Mouse (Mus musculus): ENCODE results near the gene Taf1a.
"Not testable (repeated sequence)": the region's sequence is repeated elsewhere in the genome, so short reads cannot be mapped to it uniquely, and the experiment has no call there.

The Taf1a gene

DNA sequence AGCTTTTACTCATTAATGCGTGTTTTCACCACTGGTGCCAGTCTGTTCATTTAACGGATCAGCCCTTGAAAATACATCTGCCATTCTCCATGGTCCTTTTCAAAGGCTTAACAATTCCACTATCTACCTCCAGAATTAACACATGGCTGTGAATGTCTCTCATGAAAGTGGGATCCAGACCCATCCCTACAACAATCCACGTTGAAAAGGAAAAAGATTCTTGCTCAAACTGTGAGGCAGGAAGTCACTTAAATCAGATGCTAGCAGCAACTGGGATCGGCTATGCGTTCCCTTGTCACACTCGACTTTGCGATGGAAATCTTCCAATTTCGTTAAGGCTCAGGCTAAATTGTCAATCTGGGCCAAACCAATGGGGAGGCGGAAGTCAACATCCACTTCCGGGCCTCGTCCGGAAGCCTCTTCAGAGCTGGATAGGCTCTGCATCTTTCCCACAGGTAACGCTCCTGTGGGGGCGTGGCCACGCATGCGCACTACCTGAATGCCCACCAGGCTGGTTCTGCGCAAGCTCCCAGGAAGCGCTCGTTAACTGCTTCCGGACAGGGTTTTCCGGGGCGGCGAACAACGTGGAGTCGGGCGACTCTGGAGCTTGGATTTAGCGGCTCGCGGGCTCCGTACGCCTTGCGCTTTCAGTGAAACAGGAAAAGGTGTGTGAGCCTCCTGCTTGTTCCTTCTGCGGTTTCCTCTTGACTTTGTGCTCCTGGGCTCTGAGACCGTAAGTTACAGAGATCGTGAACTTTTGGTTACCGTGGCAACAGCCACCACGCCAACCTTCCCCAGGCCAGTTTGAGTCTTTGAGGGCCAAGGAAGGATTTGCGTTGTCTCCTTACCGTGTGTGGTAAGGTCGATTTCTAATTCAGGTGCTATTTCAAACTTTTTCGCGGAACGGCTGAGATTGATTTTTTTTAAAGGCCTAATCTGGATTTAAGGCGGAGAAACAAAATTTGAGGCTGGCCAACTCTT lies at the start of gene Taf1a:
TSS of gene Taf1a (plus strand) at position 556 of the 981 bp plus-strand sequence.
- peak; percentile 61 to 90 for DNase-seq (ENCODE audit: low spot score in 2 of 2)

DNA sequence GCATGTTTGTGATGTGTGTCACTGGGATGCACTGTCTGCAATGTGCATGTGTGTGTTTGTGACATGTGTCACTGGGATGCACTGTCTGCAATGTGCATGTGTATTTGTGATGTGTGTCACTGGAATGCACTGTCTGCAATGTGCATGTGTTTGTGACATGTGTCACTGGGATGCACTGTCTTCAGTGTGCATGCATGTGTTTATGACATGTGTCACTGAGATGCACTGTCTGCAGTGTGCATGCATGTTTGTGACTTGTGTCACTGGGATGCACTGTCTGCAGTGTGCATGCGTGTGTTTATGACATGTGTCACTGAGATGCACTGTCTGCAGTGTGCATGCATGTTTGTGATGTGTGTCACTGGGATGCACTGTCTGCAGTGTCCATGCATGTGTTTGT lies 45.9 kb upstream of the Taf1a start:
- DNase-seq (ENCODE audit: low spot score in 2 of 2): not testable (repeated sequence)

DNA sequence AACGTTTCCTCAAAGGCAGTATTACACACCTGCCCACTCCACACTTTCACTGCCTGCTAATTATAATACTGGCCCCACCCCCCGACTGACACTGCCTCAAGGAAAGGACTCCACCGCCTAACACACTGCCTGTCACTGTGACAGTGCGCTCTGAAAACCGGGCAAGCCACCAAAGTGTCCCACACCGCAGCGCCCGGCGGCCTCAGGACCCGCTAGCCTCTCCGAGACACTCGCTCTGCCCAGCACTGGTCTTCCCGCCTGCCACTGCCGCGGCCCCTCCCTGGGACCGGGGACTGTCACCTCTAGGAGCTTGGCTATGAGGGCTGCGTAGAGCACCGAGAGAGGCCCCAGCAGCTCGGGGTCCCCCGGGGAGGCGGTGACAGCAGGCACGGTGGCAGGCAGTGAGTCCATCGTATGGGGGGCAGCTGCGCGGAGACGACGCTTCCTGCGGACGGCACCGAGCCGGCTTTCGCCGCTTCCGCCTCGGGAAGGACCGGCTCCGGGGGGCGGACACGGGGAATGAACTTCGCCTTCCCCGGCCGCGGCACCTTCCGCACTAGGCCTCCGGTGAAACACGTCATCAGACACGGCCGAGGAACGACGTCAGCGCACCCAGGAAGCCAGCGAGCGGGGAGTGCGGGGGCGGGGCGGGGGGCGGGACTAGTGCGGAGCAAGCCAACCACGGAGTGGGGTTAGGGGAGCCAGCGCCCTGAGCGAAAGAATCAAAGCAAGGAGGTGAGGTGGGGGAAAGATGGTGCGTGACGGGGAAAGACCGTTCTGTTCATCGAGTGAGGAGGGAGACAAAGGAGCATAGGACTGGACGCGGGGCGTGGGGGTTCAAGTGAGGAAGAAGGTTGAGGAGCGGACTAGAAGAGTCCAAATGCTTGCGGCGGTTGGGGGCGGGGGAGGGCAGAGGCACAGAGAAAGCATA lies 43.6 kb upstream of the Taf1a start:
- peak; percentile 87 to 93 for DNase-seq (ENCODE audit: low spot score in 2 of 2)

DNA sequence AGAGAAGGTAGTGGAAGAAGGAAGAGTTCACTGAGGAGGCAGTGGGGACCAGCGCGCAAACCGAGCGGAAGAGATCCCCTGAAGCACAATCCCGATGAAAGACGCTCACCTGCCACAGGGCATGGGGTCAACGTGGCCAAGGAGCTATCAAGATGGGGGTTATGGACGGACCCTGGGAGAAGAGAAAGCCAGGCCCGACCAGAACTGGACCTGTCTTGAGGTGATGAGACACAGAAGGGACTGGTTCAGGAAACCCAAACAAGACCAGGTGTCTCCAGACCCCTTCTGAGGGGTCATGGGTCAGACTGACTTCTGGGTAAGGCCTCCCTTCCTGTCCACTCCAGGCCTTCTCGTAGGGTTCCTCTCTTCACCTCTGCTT lies 43.0 kb upstream of the Taf1a start:
- DNase-seq (ENCODE audit: low spot score in 2 of 2): no peak

DNA sequence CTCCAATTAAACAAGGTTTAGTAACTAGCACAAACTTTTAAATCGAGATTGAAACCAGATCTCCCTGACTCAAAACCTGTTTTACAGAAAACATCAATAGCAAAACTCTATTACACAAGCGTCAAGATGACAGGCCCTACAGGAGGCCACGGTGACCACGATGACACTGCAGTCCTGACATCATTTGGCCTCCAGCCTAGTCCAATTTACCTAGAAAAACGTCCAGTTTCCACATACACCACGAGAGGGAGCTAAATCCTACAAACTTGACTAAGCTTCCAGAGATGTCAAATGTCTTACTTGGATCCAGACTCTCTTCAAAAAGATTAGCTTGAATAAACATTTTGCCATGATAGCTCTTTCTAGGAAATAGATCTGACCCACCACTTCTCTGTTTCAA lies 38.9 kb upstream of the Taf1a start:
- DNase-seq (ENCODE audit: low spot score in 2 of 2): peak in 1 of 2 experiments; percentile 70

DNA sequence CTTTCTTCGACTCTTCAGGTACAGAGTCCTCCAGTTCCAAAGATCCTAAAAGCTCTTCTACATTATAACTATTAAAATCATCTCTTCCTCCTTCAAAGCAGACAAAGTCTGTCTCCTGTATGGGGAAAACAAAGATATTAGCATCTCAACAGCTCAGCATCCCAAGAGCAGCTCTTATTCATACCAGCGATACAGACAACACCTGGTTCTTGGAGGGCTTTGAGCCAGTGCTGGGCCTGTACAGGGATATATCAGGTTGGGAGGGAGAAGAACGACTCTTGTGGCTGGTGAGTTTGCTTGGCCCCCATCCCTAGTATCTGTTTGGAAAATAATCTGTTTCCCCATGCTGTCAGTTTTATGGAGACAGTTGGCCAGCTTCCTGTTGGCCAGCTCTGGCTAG lies 29.9 kb upstream of the Taf1a start:
- DNase-seq (ENCODE audit: low spot score in 2 of 2): no peak

DNA sequence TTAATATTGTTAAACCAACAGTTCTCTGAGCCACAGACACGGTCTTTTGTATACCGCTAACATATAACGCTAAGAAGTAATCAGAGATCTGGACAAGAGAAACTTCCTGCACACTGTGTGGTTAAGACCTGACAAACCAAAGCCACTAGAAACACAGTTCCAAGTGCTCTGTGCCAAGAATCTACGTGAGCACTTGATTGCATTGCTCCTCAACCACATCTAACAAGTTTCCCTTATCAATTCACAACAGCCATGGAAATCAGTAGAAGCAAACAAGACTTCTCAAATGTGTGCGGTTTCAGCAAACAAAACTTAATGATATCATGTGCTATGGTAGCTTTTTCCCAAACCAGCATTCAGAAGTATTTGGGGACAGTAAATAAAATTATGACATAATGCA lies 26.5 kb upstream of the Taf1a start:
- no peak for DNase-seq (ENCODE audit: low spot score in 2 of 2)

DNA sequence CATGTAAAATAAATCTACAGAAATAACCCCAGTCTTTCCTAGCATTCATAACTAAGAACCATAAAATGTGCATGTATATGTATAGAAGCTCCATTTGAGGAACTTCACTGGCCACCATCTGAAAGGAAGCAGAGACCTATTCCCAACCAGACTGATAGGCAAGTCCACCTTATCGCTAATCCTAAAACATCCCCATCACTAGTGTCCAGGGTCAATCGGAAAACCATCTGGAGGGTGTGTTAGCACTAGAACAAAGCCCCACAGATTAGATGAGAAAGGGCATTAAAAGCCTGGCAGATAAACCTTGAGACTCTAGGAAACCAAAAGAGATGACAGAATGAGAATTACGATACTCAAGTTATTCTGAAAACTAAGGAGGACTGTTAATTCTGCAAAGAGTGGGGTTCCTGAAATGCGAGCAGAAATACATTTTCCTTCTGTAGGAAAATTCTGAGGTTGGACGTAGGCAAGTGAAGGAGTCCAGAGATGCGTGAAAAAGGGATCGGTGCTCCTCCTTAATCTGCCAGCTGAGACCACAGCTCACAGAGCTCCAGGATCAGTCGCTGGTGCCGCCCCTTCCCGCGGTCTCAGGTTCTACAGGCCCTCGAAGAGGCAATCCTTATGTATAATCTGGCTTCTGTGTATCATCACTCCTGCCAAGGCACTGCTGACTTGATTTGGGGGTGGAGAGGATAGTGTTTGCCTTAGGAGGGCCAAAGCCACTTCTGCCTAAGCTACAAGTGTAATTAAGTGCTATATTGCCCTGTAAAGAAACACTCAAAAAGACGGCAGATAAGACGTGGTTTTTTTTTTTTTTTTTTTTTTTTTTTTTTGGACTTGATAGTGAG lies 25.8 kb upstream of the Taf1a start:
- DNase-seq (ENCODE audit: low spot score in 2 of 2): no peak

DNA sequence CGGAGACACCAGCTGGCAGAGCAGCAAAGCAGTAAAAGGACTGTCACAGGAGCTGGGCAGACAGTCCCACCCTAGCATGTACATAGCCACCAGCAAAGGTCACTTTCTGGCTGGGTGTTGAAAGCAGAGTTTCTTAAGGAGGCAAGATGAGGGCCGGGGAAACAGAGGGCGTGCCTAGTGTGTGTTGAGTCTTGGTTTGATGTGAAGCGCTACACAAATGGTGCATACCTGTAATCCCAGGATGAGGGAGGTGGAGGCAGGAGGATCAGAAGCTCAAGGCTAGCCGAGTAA lies 25.3 kb upstream of the Taf1a start:
- no peak for DNase-seq (ENCODE audit: low spot score in 2 of 2)

DNA sequence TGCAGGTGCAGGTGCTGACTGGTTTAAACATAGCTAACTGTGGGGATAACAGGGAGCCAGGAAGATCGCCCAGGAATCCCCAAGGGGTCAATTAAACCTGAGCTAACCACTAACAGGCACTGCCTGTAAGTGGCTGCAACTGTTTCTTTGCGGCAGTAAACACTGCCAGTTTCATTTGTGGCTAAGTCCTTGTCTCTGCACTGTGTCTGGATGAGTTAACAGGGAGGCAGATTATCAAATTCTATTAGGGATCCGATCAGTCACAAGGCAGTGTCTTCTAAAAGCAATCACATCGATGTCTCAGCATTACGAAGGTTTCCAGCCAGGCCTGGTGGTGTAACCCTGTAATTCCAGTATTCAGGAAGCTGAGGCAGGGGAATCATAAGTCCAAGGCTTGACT lies 22.4 kb upstream of the Taf1a start:
- no peak for DNase-seq (ENCODE audit: low spot score in 2 of 2)

DNA sequence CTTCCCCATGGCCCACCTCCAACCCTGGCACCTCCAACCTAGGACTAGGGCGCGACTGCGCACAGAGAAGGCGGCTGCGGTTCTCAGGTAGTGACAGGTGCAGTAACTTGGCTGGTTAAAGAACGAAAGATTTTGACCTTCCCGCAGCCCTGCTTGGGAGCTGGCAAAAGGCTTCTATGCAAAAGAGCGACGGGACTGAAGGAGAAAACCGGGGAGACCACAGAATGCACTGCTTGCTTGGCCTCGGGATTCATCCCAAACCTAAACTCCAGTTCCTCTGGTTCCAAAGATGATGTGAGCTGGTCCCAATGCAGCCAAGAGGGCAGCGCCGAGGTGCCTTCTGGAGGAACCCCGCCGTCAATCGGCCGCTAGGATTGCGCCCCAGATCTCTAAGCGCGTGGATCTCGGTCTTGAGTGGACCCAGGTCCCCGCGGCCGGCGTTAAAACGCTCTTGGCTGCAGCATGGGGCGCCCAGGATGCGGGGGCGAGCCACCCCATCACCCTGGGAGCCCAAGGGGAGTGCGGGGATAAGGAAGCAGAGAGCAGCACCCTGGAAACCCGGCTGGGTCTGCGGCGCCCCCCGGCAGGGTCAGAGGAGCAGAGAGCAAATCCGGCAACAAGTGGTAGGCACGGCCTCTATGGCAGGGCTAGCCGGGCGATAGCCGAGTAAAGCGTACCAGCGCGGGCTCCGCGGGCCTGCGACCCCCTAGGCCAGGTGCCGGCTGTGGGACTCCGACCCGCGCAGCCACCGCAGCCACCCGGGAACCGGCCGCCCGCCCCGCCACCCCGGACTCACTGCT lies 20.0 kb upstream of the Taf1a start:
- no peak for DNase-seq (ENCODE audit: low spot score in 2 of 2)

DNA sequence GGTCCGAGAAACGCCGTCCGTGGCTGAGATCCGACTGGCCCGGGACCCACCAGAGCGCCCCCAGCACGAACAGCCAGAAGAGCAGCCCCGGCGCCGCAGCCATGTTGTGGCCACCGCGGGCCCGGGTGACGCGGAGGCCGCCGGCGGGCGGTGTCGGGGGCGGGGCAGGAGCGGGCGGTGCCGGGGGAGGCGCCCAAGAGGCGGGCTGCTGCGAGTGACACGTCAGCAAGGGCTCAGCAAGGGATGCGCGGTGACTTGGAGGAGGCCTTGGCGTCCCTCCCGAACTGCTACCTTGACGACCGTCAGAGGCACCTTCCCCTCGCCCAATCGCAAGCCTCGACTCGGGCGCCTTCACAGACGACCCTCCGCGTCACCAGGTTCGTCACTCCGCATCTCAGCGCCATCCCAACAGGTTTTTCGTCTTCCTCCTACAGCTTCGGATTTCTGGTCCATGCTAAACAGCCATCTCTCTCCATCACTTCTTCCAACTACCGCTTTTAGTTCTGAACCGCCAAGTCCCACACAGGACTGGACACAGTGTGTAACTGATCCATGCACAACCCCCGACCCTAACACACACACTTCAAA lies 19.3 kb upstream of the Taf1a start, which contains the start of gene Mia3:
TSS of gene Mia3 (minus strand) at position 127 of the 588 bp plus-strand sequence.
- DNase-seq (ENCODE audit: low spot score in 2 of 2): peak; percentile 74 to 92

DNA sequence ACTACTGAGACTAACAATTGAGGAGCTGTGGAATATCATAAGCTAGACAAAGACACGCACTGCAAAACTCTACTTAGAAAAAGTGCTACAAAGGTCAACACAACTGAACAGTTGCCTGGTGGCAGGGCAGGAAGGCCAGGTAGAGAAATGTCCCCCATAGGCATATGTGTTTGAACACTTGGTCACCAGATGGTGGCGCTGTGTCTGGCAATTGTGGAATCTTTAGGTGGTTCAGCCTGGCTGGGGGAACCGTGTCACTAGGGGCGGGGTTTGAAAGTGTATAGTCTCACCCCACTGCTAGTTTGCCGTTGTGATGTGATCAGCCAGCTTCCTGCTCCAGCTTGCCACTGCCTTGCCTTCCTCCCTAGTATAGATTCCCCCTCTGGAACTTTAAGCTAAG lies 14.1 kb upstream of the Taf1a start:
- no peak for DNase-seq (ENCODE audit: low spot score in 2 of 2)

DNA sequence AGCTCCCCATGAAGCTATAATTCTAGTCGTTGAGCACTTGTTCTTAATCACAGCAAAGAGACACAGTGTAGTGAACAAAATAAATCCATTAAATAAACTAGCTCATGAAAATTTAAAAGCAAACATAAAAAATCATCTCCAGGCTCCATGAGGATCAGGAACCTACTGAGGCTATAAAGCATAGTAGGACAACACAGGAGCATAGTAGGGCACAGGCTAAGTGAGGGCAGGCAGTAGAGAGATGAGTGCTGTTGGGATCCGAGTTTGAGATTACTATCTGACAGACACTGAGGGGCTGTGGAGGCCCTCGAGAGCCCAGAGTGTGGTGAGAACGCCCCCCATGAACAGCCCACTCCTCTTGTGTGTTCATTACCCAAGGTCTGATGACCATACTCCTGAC lies 11.7 kb upstream of the Taf1a start:
- no peak for DNase-seq (ENCODE audit: low spot score in 2 of 2)

DNA sequence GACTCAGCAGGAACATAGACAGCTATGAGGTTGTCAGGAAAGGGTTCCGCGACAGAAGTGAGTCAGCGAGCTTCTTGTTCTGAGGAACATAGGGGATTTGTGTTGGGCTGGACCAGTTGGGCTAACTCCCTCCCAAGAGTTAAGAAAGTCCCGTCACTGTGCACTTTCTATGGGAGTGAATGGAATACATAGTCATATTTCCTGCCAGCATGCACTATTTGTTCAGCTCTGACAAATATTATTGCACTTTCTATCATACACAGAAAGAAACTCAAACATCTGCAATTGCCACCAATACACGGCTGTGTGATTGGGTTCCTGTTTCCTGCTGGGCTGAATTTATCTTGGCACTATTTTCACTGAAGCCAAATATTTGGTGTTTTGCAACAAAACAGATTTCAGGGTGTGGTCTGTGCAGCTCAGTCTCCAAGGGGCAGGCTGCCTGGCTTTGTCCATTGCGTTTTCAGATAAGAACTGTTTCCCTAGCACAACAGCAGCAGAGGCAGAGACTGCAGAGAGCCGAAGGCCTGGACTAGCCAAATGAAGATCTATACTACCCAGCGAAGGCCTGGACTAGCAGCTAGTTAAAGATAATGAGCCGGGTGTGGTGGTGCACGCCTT lies 10.3 kb upstream of the Taf1a start:
- DNase-seq (ENCODE audit: low spot score in 2 of 2): no peak

DNA sequence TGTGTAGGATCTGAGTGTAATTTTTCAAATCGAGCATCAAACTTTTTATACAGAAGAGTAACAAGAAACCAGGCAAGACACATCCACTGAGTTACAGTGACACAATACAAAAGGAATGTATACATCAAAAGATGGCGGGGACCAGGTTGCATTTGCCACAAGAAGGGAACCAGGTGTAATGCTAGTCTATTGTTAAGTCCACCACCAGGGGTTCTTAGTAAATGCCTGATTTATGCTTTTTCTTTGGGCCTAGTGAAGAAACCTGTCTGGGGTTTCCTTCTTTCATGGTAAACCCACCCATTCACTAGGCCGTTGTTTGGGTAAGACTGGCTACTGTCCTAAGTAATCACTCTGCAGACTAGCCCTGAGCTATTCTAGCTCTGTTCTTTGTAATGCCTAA lies 9.4 kb upstream of the Taf1a start:
- not testable (repeated sequence) for DNase-seq (ENCODE audit: low spot score in 2 of 2)

DNA sequence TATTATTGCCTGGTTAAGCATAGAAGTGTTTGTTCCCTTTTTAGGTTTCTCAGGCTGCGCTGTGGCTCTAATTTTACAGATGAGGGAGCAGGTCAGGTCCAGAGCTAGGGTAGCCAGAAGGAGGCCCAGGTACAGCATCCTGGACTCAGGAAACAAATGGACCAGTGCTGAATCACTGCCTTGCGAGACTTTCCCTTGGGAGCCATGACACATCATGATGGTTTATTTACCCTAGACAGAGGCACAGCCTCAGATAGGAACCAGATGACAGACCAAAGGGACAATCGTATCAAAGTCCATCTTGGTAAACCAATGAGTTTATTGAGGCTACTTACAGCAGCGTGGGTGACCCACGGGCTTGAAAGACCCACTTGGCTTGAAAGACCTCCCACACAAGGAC lies 7.0 kb upstream of the Taf1a start:
- no peak for DNase-seq (ENCODE audit: low spot score in 2 of 2)

DNA sequence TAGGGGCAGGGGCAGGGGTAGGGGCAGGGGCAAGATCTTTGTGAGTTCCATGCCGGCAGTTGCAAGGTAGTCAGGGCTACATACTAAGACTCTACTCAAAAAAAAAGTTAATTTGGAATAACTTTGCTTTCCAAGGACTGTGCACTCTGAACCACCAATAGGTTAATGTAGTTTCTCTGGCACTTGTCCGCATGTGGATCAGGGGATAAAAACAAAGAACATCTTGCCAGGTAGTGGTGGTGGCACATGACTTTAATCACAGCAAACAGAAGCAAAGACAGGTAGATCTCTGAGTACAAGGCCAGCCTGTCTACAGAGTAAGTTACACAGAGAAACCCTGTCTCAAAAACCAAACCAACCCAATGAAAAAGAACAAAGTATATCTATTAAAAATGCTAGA lies 6.2 kb upstream of the Taf1a start:
- DNase-seq (ENCODE audit: low spot score in 2 of 2): no peak

DNA sequence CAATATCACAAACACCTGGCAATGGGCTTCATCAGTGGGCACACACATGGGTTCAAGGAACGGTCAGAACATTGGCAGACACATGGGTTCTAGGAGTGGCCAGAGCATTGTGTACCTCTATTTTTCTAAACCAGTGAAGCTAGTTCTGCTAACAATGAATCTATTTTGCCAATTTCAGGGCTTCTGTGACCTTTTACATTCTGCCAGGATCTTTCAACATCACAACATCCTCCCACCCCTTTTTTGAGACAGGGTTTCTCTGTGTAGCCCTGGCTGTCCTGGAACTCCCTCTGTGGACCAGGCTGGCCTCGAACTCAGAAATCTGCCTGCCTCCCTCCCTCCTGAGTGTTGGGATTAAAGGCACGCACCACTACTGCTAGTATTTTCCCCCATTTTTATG lies 1.4 kb upstream of the Taf1a start:
- DNase-seq (ENCODE audit: low spot score in 2 of 2): not testable (repeated sequence)

DNA sequence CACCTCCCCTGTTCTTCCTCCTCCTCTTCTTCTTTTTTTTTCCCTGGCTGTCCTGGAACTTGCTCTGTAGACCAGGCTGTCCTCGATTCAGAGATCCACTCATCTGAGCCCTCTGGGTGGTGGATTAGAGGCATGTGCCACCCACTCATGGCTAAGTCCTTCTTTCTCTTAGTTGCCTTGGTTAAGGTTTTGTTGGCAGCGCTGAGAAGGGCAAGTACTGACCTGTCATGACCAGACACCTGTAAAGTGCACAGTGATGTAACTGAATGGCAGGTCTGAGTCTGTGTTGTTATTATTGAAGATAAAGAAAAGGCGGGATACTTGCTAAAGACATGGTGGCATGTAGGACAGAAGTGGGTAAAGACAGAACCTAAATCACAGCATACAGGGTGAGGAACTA lies 14.6 kb downstream of the Taf1a start:
- no peak for DNase-seq (ENCODE audit: low spot score in 2 of 2)
